Mouse (Mus musculus) lung, postnatal 0 days (tissue): ENCODE data around the gene Sfmbt1. TPM values are rescaled to one million over a fixed set of nuclear protein-coding genes. Genes with fewer than 3 reads are reported as not detected.
A peak's percentile ranks its signal among the peaks of the same experiment; 100 is the strongest.

Experiments used
- ATAC-seq: fragments of 200-750 bp; cut with Nextera tagmentation; 2 replicates; pipeline ENCODE4 v1.8.0; 2017; ENCODE audit warnings: moderate library complexity
- DNase-seq: peaks from one replicate; pipeline ENCODE4 v3.0.0-alpha.2; 2016; ENCODE audit warnings: low spot score
- H3K27ac ChIP-seq: fragments of 300-500 bp; sonication (generic); 2 replicates; pipeline ENCODE4 v1.5.1; 2014; ENCODE audit warnings: antibody characterized with exemption, mild to moderate bottlenecking, low read length, mixed read lengths
- H3K27me3 ChIP-seq: fragments of 300-500 bp; sonication (generic); replicated peaks from 2 replicates; pipeline ENCODE4 v1.6.1; 2014; ENCODE audit warnings: low read length, mixed read lengths; ENCODE audit not compliant: insufficient read depth
- H3K36me3 ChIP-seq: fragments of 300-500 bp; sonication (generic); 2 replicates; pipeline ENCODE4 v1.6.1; 2014; ENCODE audit warnings: low read length, mixed read lengths; ENCODE audit not compliant: insufficient read depth
- H3K4me1 ChIP-seq: fragments of 300-500 bp; sonication (generic); 2 replicates; pipeline ENCODE4 v1.6.1; 2014; ENCODE audit warnings: antibody characterized with exemption, low read depth, low read length, mixed read lengths; ENCODE audit not compliant: insufficient read depth
- H3K4me2 ChIP-seq: fragments of 300-500 bp; sonication (generic); replicated peaks from 2 replicates; pipeline ENCODE4 v1.6.1; 2014; ENCODE audit warnings: low read depth, mild to moderate bottlenecking, low read length, moderate library complexity, mixed read lengths
- H3K4me3 ChIP-seq: fragments of 300-500 bp; sonication (generic); 2 replicates; pipeline ENCODE4 v1.5.1; 2014; ENCODE audit warnings: low read depth, low read length
- H3K9ac ChIP-seq: fragments of 300-500 bp; sonication (generic); replicated peaks from 2 replicates; pipeline ENCODE4 v1.6.1; 2014; ENCODE audit warnings: low read depth, mild to moderate bottlenecking
- H3K9me3 ChIP-seq: fragments of 300-500 bp; sonication (generic); 2 replicates; pipeline ENCODE4 v1.6.1; 2016; ENCODE audit warnings: low read length, mixed read lengths
- CTCF ChIP-seq: IDR thresholded peaks from 2 replicates; pipeline ENCODE4 v1.5.1; 2016; ENCODE audit warnings: antibody characterized with exemption, mild to moderate bottlenecking
- EP300 ChIP-seq: IDR thresholded peaks from 2 replicates; pipeline ENCODE4 v1.6.1; 2016; ENCODE audit warnings: antibody characterized with exemption, mild to moderate bottlenecking, control low read depth
- WGBS: fragments of 180-500 bp; shearing (Covaris S2); extraction: QIAGEN DNeasy Blood & Tissue Kit; methylation state at CpG from one replicate; pipeline ENCODE4 v1.1.7; 2014; 5-methylcytosine and 5-hydroxymethylcytosine counted together
- polyA plus RNA-seq: library from polyadenylated mRNA; unstranded; fragments of >200 nt; fragmentation: Nextera tagmentation; extraction: Ambion mirVana; gene quantifications from 2 replicates; pipeline ENCODE4 v1.2.1, GENCODE M21; 2015

Gene Sfmbt1
- 8.2 and 8.9 TPM in 2 replicates for polyA plus RNA-seq

DNA sequence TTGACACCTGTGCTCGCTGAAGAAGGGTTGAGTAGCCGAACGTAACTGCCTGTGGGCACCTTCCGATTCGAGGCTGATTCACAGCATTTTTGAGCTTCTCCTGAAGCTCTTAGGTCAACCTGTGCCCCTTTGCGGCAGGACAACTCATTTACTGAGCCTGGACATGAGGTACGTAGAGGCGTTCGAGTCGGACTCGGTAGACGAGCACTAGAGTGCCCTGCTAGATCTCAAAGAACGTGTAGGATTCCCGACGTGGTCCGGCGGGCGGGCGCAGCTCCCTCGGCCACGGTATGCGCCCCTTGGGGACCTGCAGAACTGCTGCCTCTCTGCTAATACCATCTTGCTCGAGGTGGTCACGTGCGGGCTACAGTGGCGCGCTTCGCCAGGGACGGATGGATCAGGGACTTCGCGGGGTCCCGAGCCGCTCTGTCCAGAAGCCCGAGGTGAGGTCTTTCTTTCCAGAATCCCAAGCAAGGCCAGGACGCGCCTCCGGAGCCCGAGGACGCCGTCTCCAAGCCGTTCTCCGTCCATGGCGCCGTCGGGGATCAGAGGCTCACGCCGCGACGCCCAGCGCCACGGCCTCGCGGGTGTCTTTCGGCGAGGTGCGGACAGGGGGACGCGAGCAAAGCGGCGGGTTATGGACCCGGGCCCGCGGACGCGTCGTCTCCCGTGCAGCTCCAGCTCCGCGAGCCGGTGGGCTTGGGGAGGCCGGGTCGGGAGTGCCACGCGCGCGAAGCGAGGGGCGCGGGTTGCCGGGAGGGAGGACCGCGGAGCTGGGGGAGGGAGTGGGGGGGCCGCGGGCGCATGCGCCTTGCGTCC is at the start of gene Sfmbt1:
Sfmbt1 (plus strand) TSS at position 51 of the 819 bp plus-strand sequence.
- Histone ChIP-seq H3K4me3 (peak within 1 kb of the TSS; percentile 88), H3K4me1 (no peaks in the 10 kb centered on the region), H3K27me3 (no peaks in the 10 kb centered on the region), H3K36me3 (no peaks in the 10 kb centered on the region), H3K9me3 (no peaks in the 10 kb centered on the region), H3K4me2 (peak within 1 kb of the TSS; percentile 86), H3K9ac (peak within 1 kb of the TSS; percentile 80), H3K27ac (peak within 1 kb of the TSS; percentile 79)
- TF ChIP-seq EP300 = no peak
- peak; percentile 14; the same call in 1 of the 2 replicates for TF ChIP-seq CTCF
- 1% methylated on average over 73 of the region's 87 CpGs for WGBS
- peak; percentile 40 for ATAC-seq
- peak; percentile 29 for DNase-seq

GRCm38 (mm10) chr14:30666061-30666460 is 48.6 kb upstream of the Sfmbt1 start:
- TF ChIP-seq CTCF (no peak), EP300 (no peak)
- peaks cover 38% of the 10 kb centered on the region for H3K36me3 ChIP-seq
- WGBS = 62% methylated on average over 3 of the region's 3 CpGs

GRCm38 (mm10) chr14:30666604-30667003 is 48.0 kb upstream of the Sfmbt1 start:
- no peak overlapping the region for H3K4me2 ChIP-seq
- no peak overlapping the region for H3K27ac ChIP-seq
- H3K4me1 ChIP-seq = no peaks in the 10 kb centered on the region
- peaks cover 33% of the 10 kb centered on the region for H3K36me3 ChIP-seq
- ATAC-seq (no peak), DNase-seq (no peak)
- WGBS = 74% methylated on average over 4 of the region's 4 CpGs
- no peak overlapping the region for H3K9ac ChIP-seq
- no peak overlapping the region for H3K4me3 ChIP-seq
- H3K9me3 ChIP-seq = no peaks in the 10 kb centered on the region
- TF ChIP-seq CTCF = no peak
- no peak for TF ChIP-seq EP300
- H3K27me3 ChIP-seq = no peaks in the 10 kb centered on the region

More at GRCm38 (mm10) chr14:30666061-30666460, 48.6 kb upstream of the Sfmbt1 start:
- Histone ChIP-seq H3K9ac (no peak overlapping the region), H3K4me1 (no peaks in the 10 kb centered on the region), H3K9me3 (no peaks in the 10 kb centered on the region), H3K27ac (no peak overlapping the region), H3K27me3 (no peaks in the 10 kb centered on the region), H3K4me2 (no peak overlapping the region), H3K4me3 (no peak overlapping the region)
- ATAC-seq (no peak), DNase-seq (peak; percentile 40)

DNA sequence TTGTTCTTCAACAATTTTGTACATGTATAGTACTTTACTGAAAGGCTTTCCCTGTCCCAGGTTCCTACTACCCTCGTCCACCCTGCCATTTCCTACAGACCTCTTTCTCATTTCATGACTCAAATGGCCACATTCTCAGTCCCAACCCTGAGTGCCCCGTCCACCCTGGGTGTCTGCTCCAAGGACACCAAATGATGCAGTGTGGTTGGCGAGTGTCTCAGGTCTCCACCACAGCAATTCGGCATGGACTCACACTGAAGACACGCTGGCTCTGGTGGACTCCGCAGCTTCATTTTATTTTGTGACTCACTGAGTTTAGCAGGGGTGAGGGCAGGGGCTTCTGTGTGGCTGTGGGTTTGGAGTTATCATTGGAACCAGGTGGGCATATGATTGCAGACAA is 44.5 kb upstream of the Sfmbt1 start:
- no peak for ATAC-seq

DNA sequence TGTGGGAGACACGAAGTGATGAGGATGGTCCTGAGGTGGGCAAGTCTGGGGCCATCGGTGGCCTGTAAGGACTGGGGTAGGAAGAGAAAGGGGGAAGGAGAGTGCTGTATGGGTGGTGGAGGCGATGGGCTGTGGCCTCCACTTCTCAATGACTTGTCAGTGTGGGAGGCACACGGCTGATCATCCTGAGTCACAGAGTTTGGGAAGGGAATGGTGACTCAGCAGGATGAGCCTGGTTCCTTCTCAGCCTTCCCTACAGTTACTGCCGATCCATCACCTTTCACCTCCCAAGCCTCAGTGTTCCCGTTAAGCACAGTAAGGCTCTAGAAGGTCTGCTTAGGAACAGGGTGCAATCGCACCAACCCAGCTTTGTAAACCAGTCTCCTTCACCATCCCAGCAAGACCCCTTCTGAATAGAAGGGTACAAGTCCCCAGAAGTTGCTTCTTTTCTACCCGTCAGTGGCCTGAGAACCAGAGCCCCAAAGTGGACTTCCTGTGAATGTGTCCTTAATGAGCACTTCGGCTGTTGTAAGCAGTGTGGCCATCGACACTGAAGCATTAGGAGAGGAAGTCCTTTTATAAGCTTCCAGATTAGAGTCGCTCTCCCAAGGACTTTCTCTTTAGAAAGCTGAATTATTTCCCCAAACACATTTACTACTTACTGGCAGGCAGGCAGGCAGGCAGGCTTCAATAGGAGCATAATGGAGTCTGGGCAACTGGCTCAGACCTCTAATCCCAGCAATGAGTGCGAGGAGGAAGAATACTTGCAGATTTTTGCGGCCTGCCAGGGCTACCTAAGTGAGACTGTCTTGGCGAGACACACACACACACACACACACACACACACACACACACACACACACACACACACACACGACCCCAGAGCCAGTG is 43.3 kb upstream of the Sfmbt1 start:
- Histone ChIP-seq H3K27ac (no peak overlapping the region; the same call in 1 of the 2 replicates), H3K36me3 (peaks cover 36% of the 10 kb centered on the region), H3K4me3 (no peak overlapping the region), H3K9ac (no peak overlapping the region), H3K27me3 (no peaks in the 10 kb centered on the region), H3K4me1 (no peaks in the 10 kb centered on the region), H3K4me2 (no peak overlapping the region), H3K9me3 (no peaks in the 10 kb centered on the region)
- no peak for DNase-seq
- 75% methylated on average over 14 of the region's 15 CpGs for WGBS
- peak; percentile 11; the same call in 1 of the 2 replicates for ATAC-seq
- TF ChIP-seq EP300 (no peak), CTCF (no peak)

More for the DNA sequence above, 44.5 kb upstream of the Sfmbt1 start:
- TF ChIP-seq CTCF (no peak), EP300 (no peak)
- no peaks in the 10 kb centered on the region for H3K9me3 ChIP-seq
- no peak overlapping the region for H3K9ac ChIP-seq
- no peak overlapping the region for H3K4me2 ChIP-seq
- WGBS = 94% methylated on average over 6 of the region's 6 CpGs
- H3K36me3 ChIP-seq = peaks cover 33% of the 10 kb centered on the region
- DNase-seq = no peak
- no peaks in the 10 kb centered on the region for H3K27me3 ChIP-seq
- no peak overlapping the region for H3K27ac ChIP-seq
- no peak overlapping the region for H3K4me3 ChIP-seq
- no peaks in the 10 kb centered on the region for H3K4me1 ChIP-seq

DNA sequence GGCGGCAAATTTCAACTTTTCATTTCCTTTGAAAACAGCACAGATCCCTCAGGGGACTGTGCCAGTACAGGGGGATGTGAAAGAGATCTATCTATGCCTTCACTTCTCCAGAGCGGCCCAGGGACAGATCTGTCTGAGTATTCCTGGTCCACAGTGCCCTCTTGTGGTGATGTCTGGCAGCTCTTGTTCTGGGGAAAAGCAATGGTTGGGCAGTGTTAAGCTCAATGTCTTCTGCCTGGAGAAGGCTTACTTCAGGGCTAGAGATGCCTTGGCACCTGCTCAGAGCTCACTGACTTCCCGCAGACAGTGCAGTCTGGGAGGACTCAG is 42.7 kb upstream of the Sfmbt1 start:
- Histone ChIP-seq H3K9ac (no peak overlapping the region), H3K27ac (no peak overlapping the region), H3K9me3 (no peaks in the 10 kb centered on the region), H3K4me2 (no peak overlapping the region), H3K4me3 (no peak overlapping the region), H3K27me3 (no peaks in the 10 kb centered on the region), H3K36me3 (peaks cover 38% of the 10 kb centered on the region), H3K4me1 (no peaks in the 10 kb centered on the region)
- peak; percentile 92 for DNase-seq
- ATAC-seq = peak; percentile 83
- TF ChIP-seq CTCF (peak; percentile 93), EP300 (no peak)
- 7% methylated on average over 3 of the region's 3 CpGs for WGBS
